Mouse (Mus musculus) liver, postnatal 0 days (tissue): ENCODE data around the gene Slc12a9.

Experiments used
- CTCF ChIP-seq: sonication (generic); IDR thresholded peaks from 2 replicates; pipeline ENCODE4 v1.5.1; 2016; ENCODE audit warnings: antibody characterized with exemption, low read depth
- EP300 ChIP-seq: IDR thresholded peaks from 2 replicates; pipeline ENCODE4 v1.6.1; 2016; ENCODE audit warnings: antibody characterized with exemption, low read depth, mild to moderate bottlenecking

DNA sequence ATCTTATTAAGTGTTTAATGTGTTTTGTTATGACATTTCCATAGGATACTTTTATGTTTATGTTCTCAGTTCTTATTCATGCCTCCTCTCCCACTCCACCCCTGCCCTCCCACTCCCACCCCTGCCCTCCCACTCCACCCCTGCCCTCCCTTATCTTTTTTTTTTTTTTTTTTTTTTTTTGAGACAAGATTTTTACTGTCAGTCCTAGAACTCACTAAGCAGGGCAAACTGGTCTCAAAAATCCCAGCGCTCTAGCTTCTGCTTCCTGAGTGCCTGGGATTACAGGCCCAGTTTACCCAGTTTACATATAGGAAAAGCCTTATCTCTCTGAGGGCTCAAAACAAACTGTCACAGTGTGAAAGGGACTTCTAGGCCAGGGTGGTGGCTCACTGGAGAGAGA, 13.0 kb upstream of the Slc12a9 start:
- TF ChIP-seq EP300: no peak
- no peak for TF ChIP-seq CTCF
